Mouse (Mus musculus) Patski (cell line): Measurements from ENCODE around the gene Tmem160. TPM values are rescaled to one million over a fixed set of nuclear protein-coding genes. Genes with fewer than 3 reads are reported as not detected.

ENCODE experiments used
- ATAC-seq: fragments of 100-300 bp; one replicate; pipeline ENCODE4 v1.8.0; 2021
- CTCF ChIA-PET: fragments of 350-600 bp; sonication (Branson Sonifier 250); formaldehyde crosslinking; loops from one replicate; lab custom pipeline; 2022; ENCODE audit warnings: inconsistent platforms; lab: Charles Lee
- POLR2A ChIA-PET: fragments of 350-600 bp; sonication (Branson Sonifier 250); formaldehyde crosslinking; loops from one replicate; lab custom pipeline; 2022; ENCODE audit warnings: antibody characterized with exemption, inconsistent platforms; lab: Charles Lee
- DNase-seq: peaks from one replicate; pipeline ENCODE4 v3.0.0-alpha.2; 2011; ENCODE audit warnings: low read depth, low spot score
- H3K27me3 ChIP-seq: fragments of 371-371 bp; one replicate; pipeline ENCODE4 v1.5.1; 2021
- CTCF ChIP-seq: fragments of 100-300 bp; IDR thresholded peaks from one replicate; pipeline ENCODE4 v1.5.1; 2021
- in situ Hi-C: fragments of 300-500 bp; cut with MboI; formaldehyde crosslinking; loops from 3 replicates; pipeline ENCODE4 v1.11.1; 2018; ENCODE audit warnings: low pct_unique_long_range_greater_than_20kb, mixed read lengths
- polyA plus RNA-seq: library from polyadenylated mRNA; unstranded; gene quantifications from one replicate; pipeline ENCODE4 v1.2.3, GENCODE M21; 2021

The Tmem160 gene
- polyA plus RNA-seq, result 86.0 TPM

DNA sequence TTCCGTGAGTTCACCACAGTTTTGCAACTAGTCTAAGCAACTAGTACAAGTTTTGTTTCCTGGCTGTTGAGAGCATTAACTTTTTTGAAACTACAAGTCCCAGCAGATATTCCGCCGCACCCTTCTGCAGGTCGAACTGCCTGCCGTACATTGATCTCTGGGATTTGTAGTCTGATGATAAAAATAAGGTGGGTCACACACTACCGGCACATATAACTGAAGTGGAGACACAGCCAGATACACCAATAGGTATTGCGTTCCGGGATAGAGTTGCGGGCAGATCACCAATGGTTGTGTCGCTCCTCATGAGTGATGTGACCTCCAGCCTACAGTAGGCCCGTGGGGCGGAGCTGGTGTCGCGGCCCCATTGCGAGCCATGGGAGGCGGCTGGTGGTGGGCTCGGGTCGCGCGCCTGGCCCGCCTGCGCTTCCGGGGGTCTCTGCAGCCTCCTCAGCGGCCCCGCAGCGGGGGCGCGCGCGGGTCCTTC lies at the start of gene Tmem160:
Gene Tmem160, plus strand, starts transcription at position 193 of the 487 bp plus-strand sequence.
- peak; percentile 78 for DNase-seq
- ATAC-seq, result peak; percentile 99

DNA sequence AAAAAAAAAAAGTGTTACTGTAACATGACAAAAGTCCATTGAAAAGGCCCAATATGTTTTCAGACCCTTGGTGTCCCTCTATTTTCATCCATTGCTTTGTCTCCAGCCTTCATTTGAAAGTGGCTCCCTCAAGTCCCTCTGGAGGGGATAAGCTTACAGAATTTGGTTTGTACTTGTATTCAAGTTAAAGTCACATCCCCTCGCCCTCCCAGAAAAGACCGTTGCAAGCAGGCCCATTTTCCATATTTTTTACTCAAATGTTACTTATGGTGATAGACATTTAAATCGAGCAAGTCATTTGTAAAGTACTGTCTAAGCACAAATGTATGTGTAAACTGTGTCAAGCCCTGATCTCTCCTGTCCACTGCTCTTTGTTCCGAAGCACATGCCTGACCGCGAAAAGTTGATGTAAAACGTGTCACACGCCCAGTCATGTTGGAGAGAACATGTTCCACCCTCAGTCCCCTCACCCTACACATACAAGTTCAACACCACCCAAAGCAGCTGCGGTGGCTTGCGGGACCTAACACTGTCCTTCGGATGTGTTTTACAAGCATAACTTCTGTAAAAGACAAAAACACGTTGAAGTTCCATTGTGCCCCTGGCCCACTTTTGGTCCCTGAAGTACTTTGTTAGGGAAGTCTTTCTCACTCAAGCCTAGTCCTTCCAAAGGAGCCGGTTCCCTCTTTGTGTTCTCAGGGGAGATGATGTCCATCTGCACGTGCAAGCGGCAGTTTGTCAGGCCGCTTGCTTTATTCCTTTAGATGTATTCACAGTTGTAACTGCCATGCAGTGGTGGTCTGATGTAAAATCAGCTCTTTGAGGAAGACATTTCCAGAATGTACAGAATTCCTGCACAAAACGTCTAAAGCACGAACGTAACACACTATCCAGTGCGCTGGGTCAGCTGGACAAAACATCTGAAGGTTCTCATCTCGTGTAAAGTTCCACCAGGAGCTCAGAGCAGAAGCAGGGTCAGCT lies 49.3 kb upstream of the Tmem160 start:
- H3K27me3 ChIP-seq, result no peaks in the 10 kb centered on the region
- ATAC-seq (no peak), DNase-seq (no peak)
- ChIA-PET POLR2A (interaction anchor here (0.7 to 4.6 kb wide), 3 partner anchors 11 to 25 kb away, joined by 3 to 37 read pairs (median 5); no protein-coding TSS in a partner anchor), CTCF (interaction anchor here (2.0 to 7.2 kb wide), 4 partner anchors 10 to 23 kb away, joined by 9 to 52 read pairs (median 29); no protein-coding TSS in a partner anchor)
- in situ Hi-C loops, result no loop called here
- no peak for TF ChIP-seq CTCF

More for the DNA sequence above, at the start of gene Tmem160:
- ChIA-PET POLR2A (interaction anchor here (1.0 to 1.4 kb wide), 2 partner anchors 12 to 53 kb away, joined by 3 to 4 read pairs; no protein-coding TSS in a partner anchor), CTCF (no interaction called here)
- no peak for TF ChIP-seq CTCF
- no peaks in the 10 kb centered on the region for H3K27me3 ChIP-seq
- in situ Hi-C loops, result no loop called here

DNA sequence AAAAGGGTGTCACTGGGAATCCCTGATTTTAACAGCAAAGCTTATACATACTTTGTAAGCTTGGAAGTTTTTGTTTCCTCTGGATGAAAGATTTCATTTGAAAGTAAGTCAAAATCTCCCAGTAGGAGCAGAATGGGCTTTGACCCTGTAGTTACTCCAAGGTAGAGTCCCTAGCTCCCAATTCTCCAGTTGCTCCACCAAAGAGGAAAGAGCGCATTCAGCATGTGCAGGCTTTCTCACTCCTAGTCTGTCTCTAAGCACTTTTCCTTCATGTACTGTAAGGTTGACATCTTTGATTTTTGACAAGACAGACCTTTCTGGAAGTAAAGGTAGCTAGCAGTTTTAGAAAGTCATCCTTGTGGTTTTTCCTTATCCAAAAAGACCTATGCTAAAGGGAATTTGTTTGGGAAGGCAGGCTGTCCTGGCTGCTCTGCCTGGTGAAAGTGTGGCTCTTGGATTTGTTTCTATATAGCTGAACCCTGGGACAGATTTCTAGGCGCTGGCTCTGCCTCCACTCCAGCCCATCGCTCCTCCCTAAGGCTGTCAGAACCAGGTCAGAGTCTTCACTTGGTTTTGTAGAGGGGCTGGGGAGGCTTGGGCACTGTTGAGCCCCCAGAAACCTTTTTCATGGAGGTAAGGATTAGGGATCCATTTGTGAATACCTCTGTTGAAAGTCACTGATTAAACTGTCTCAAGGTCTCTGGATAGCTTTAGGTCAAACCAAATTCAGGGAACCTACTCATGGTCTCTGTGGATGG lies 48.1 kb upstream of the Tmem160 start:
- ATAC-seq, result no peak
- POLR2A ChIA-PET, result interaction anchor here (1.1 to 4.6 kb wide), 3 partner anchors 10 to 18 kb away, joined by 3 to 37 read pairs (median 4); no protein-coding TSS in a partner anchor
- no peak for DNase-seq

DNA sequence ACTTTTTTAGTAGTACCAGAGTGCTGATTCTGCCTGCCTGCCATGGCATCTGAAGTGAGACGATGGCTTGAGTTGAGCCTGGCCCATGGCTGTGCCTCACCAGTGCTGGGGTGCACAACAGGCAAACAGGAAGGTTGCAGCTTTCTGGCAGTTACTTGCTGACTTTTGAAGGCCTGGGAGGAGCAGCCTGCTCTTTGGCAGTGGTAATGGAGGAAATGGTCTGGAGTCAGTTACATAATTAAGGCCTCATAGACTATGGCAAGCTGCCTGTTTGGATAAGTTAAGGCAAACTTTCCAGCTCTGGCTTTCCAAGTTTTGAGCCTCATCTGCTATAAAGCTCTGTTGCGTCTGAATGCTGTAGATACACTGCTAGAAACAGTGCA lies 47.5 kb upstream of the Tmem160 start:
- ChIA-PET POLR2A (interaction anchor here (0.8 to 4.6 kb wide), 5 partner anchors 9 to 59 kb away, joined by 3 to 37 read pairs (median 4); no protein-coding TSS in a partner anchor), CTCF (interaction anchor here (1.2 to 7.2 kb wide), 4 partner anchors 8 to 21 kb away, joined by 4 to 52 read pairs (median 29); no protein-coding TSS in a partner anchor)
- no peak for ATAC-seq
- no peak for TF ChIP-seq CTCF
- H3K27me3 ChIP-seq, result no peaks in the 10 kb centered on the region
- in situ Hi-C loops, result no loop called here
- no peak for DNase-seq

More for the DNA sequence above, 48.1 kb upstream of the Tmem160 start:
- CTCF ChIA-PET, result interaction anchor here (1.2 to 7.2 kb wide), 4 partner anchors 8 to 21 kb away, joined by 4 to 52 read pairs (median 29); no protein-coding TSS in a partner anchor
- TF ChIP-seq CTCF, result no peak
- H3K27me3 ChIP-seq, result no peaks in the 10 kb centered on the region
- in situ Hi-C loops, result no loop called here

DNA sequence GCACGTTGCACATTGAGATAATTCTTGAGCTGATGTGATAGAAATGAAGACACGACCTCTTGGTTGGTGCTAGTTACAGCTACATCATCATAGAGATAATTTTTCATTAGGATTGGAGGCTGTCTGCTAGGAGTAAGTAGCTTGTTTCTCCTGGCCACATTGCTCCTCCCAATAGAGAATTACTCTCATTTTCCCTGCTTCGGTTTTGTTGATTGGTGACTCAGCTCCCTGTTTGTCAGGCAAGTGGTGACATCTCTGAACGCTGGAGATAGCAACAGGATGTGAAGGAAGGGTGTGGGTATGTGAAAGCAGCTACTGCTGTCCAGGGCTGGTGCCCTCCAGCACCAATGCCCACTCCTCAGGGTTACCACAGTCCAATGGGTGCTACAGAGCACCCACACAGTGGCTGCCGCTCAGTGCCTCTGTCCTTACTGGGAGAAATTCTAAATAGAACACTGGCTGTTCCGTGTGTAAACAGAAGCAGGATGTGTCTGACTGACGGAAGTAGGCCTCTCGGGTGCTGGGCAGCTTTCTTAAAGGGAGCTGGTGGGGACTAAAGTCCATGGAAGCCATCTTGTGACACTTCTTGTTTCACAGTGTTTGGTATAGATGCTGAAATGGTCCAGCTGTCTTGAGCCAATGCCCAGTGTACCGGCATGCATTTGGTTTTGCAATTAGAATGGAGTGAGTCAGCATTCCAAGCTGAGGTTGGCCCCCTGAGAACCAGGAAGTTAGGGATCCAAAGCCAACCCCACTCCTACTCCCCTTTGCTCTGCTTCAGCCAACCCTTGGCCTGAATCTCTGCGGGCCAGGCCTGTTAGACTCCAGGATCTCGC lies 46.8 kb upstream of the Tmem160 start:
- H3K27me3 ChIP-seq, result no peaks in the 10 kb centered on the region
- ChIA-PET CTCF (interaction anchor here (6.5 to 7.2 kb wide), 2 partner anchors 11 to 20 kb away, joined by 48 to 52 read pairs; no protein-coding TSS in a partner anchor), POLR2A (interaction anchor here (0.8 to 4.6 kb wide), 5 partner anchors 8 to 58 kb away, joined by 3 to 37 read pairs (median 4); no protein-coding TSS in a partner anchor)
- in situ Hi-C loops, result no loop called here
- peak; percentile 58 for ATAC-seq
- no peak for TF ChIP-seq CTCF
- no peak for DNase-seq

DNA sequence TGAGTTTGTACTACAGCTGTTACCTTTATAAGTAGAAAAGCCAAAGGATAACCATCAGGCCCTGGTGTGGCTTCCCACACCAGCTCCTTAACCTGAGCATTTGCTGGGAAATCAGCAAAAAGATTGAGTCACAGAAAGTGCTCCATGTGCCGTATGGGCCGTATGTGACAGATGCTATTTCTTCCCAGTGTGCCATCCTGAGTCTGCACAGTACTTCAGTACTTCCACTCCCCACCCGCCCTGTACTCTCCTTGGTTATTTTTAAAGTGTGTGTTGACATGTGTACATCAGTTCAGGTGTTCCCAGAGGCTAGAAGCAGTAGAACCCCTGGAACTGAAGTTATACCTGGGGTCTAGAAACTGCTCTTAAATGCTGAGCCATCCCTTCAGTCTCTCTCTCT lies 45.6 kb upstream of the Tmem160 start:
- TF ChIP-seq CTCF, result no peak
- ChIA-PET POLR2A (interaction anchor here (4.6 kb wide), 1 partner anchor 7 kb away, joined by 37 read pairs; no protein-coding TSS in a partner anchor), CTCF (interaction anchor here (6.5 to 7.2 kb wide), 2 partner anchors 10 to 19 kb away, joined by 48 to 52 read pairs; no protein-coding TSS in a partner anchor)
- in situ Hi-C loops, result no loop called here
- H3K27me3 ChIP-seq, result no peaks in the 10 kb centered on the region
- DNase-seq, result no peak
- ATAC-seq, result no peak

DNA sequence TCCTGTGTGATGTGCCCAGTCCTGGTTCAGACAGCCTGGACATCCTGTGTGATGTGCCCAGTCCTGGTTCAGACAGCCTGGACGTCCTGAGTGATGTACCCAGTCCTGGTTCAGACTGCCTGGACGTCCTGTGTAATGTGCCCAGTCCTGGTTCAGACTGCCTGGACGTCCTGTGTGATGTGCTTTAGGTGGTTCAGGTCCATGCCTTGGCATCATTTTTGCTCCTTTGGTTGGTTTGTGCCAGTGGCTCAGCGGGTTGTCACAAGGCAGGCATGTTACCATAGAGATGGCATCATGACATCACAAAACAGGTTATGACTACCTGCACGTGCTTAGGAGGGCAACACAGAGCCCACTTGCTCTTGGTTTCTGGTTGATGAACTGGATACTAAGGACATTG lies 41.5 kb upstream of the Tmem160 start:
- H3K27me3 ChIP-seq, result no peaks in the 10 kb centered on the region
- DNase-seq (no peak), ATAC-seq (no peak)
- TF ChIP-seq CTCF, result no peak
- POLR2A ChIA-PET, result interaction anchor here (3.3 kb wide), 1 partner anchor 10 kb away, joined by 16 read pairs; the partner anchor contains the start of gene Zc3h4
- CTCF ChIA-PET, result no interaction called here
- in situ Hi-C loops, result no loop called here

DNA sequence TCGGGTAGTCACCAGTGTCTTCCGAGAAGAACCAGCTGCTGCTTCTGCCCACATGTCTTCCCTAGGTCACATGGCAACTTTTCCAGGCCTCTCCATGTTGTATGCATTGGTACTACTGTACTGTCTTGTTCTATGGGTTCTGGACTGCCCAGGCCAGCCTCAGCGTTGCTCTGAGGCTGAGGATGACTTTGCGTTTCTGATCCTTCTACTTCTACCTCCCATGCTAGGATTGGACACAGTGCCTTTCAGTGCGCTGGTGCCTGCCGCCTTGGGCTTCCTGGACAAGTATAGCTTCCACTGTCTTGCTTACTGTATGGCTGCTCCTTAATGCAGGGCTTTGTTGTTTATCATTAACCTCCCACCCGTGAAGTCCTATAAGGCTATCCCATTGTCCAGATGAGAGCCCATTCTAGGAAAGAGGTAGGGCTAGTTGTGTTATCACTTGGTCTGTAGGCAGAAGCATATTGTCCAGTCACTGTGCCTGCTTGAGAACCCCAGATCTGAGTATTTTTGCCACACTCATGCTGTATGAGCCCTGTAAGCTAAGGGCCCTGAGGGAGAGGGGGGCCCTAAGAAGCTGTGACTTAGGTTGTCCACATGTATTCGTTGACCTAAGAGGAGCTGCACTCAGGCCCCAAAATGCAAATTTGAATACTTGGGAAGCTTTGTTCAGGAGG lies 40.2 kb upstream of the Tmem160 start:
- DNase-seq, result no peak
- ChIA-PET POLR2A (interaction anchor here (3.3 to 5.0 kb wide), 2 partner anchors 7 to 11 kb away, joined by 16 to 37 read pairs; partner anchors contain the start of gene Zc3h4), CTCF (interaction anchor here (1.9 kb wide), 1 partner anchor 8 kb away, joined by 10 read pairs; no protein-coding TSS in a partner anchor)
- H3K27me3 ChIP-seq, result no peaks in the 10 kb centered on the region
- ATAC-seq, result no peak
- TF ChIP-seq CTCF, result no peak
- in situ Hi-C loops, result no loop called here
